Mouse (Mus musculus) T-cell, adult 2 months (primary cell): ENCODE data around the gene Gpc6.
"Not testable (repeated sequence)": the region's sequence is repeated elsewhere in the genome, so short reads cannot be mapped to it uniquely, and the experiment has no call there.

ENCODE experiments used
- DNase-seq: peaks from one replicate; pipeline ENCODE4 v3.0.0; 2022; ENCODE audit warnings: low spot score

Gene Gpc6

GRCm38 (mm10) chr14:117369331-117369866 is 444.3 kb downstream of the Gpc6 start:
- no peak for DNase-seq

- DNase-seq = no peak
These were observed 451.8 kb downstream of the Gpc6 start for GRCm38 (mm10) chr14:117376822-117377376.

- no peak for DNase-seq
These were observed 454.9 kb downstream of the Gpc6 start for GRCm38 (mm10) chr14:117379979-117380378.

- no peak for DNase-seq
These were observed 458.1 kb downstream of the Gpc6 start for GRCm38 (mm10) chr14:117383188-117383587.

GRCm38 (mm10) chr14:117384096-117384770 is 459.1 kb downstream of the Gpc6 start:
- no peak for DNase-seq

- DNase-seq = no peak
These were observed 460.7 kb downstream of the Gpc6 start for GRCm38 (mm10) chr14:117385731-117386270.

- no peak for DNase-seq
These were observed 465.7 kb downstream of the Gpc6 start for GRCm38 (mm10) chr14:117390794-117391320.

GRCm38 (mm10) chr14:117391412-117391811 is 466.3 kb downstream of the Gpc6 start:
- no peak for DNase-seq

- DNase-seq = no peak
These were observed 472.1 kb downstream of the Gpc6 start for GRCm38 (mm10) chr14:117397165-117397564.

- DNase-seq = no peak
These were observed 482.9 kb downstream of the Gpc6 start for GRCm38 (mm10) chr14:117407824-117408524.

GRCm38 (mm10) chr14:117408525-117408835 is 483.4 kb downstream of the Gpc6 start:
- DNase-seq = no peak

GRCm38 (mm10) chr14:117409778-117410177 is 484.7 kb downstream of the Gpc6 start:
- DNase-seq = no peak

- DNase-seq = no peak
These were observed 485.4 kb downstream of the Gpc6 start for GRCm38 (mm10) chr14:117410511-117410910.

- DNase-seq = no peak
These were observed 489.9 kb downstream of the Gpc6 start for GRCm38 (mm10) chr14:117415045-117415444.

- DNase-seq = no peak
These were observed 494.6 kb downstream of the Gpc6 start for GRCm38 (mm10) chr14:117419561-117420218.

GRCm38 (mm10) chr14:117421170-117421569 is 496.1 kb downstream of the Gpc6 start:
- no peak for DNase-seq

GRCm38 (mm10) chr14:117426116-117426515 is 501.0 kb downstream of the Gpc6 start:
- DNase-seq = no peak

GRCm38 (mm10) chr14:117427776-117428175 is 502.7 kb downstream of the Gpc6 start:
- no peak for DNase-seq

GRCm38 (mm10) chr14:117435739-117436138 is 510.6 kb downstream of the Gpc6 start:
- no peak for DNase-seq

GRCm38 (mm10) chr14:117446675-117447231 is 521.6 kb downstream of the Gpc6 start:
- not testable (repeated sequence) for DNase-seq

GRCm38 (mm10) chr14:117451391-117451991 is 526.4 kb downstream of the Gpc6 start:
- DNase-seq = no peak
